In genomic region chr1:44750731-44751730, GRCm38 (mm10) we compare ENCODE assay signal across 9 mouse cellular contexts.
DNase-seq lines count a peak whose midpoint lies in the region; ATAC-seq and TF ChIP-seq lines count a peak whose summit lies in the region.
"Had no signal": no experiment of that assay in that cellular context is flagged by ENCODE, and none has a peak within 500 bp of the region (broad histone marks: within the 10 kb centered on the region; RNA-seq: fewer than 3 reads in every experiment).

No protein-coding gene starts in this region.

- no peak overlapping the region for H3K4me3 ChIP-seq in hindbrain, embryonic 10.5 days
- H3K4me3 ChIP-seq in hindbrain, postnatal 0 days (ENCODE audit: low read length), result no peak overlapping the region
- H3K4me3 ChIP-seq in lung, postnatal 0 days (ENCODE audit: low read depth, low read length), result no peak overlapping the region
- no peak overlapping the region for H3K4me3 ChIP-seq in forebrain, embryonic 13.5 days

- no peaks in the 10 kb centered on the region for H3K36me3 ChIP-seq in hindbrain, embryonic 10.5 days
- H3K36me3 ChIP-seq in hindbrain, postnatal 0 days (ENCODE audit: insufficient read depth, low read length), result no peaks in the 10 kb centered on the region
- no peaks in the 10 kb centered on the region for H3K36me3 ChIP-seq in lung, postnatal 0 days (ENCODE audit: insufficient read depth, low read length)
- H3K36me3 ChIP-seq in forebrain, embryonic 13.5 days (ENCODE audit: poor library complexity, severe bottlenecking), result no peaks in the 10 kb centered on the region

- 74% methylated on average over 5 of the region's 5 CpGs for WGBS in hindbrain, embryonic 10.5 days
- WGBS in hindbrain, postnatal 0 days, result 86% methylated on average over 5 of the region's 5 CpGs
- 54% methylated on average over 5 of the region's 5 CpGs for WGBS in lung, postnatal 0 days
- 91% methylated on average over 5 of the region's 5 CpGs for WGBS in forebrain, embryonic 13.5 days

- no peak for TF ChIP-seq CTCF in hindbrain, postnatal 0 days (IDR thresholded peaks at IDR 0.05; ENCODE audit: low read depth)
- TF ChIP-seq CTCF in lung, postnatal 0 days (IDR thresholded peaks at IDR 0.05), result no peak

- H3K9ac ChIP-seq in hindbrain, postnatal 0 days (replicated peaks; ENCODE audit: low read length), result no peak overlapping the region
- H3K9ac ChIP-seq in lung, postnatal 0 days (replicated peaks; ENCODE audit: low read depth), result no peak overlapping the region
- no peak overlapping the region for H3K9ac ChIP-seq in forebrain, embryonic 13.5 days

- DNase-seq in hindbrain, embryonic 10.5 days (ENCODE audit: low spot score), result no peak
- DNase-seq in hindbrain, postnatal 0 days (ENCODE audit: low spot score), result no peak
- DNase-seq in adipocyte (ENCODE audit: low spot score), result peak; percentile 95
- DNase-seq in embryo, embryonic 11 days, result peak; percentile 60
- DNase-seq in lung, postnatal 0 days (ENCODE audit: low spot score), result peak; percentile 50
- no peak for DNase-seq in layer of hippocampus, postnatal 10 days (ENCODE audit: low spot score in 2 of 2)
- DNase-seq: cerebellum, adult 11 months had no signal

- TF ChIP-seq EP300 in lung, postnatal 0 days (IDR thresholded peaks at IDR 0.05), result no peak

- H3K9me3 ChIP-seq in hindbrain, embryonic 10.5 days, result no peaks in the 10 kb centered on the region
- H3K9me3 ChIP-seq in hindbrain, postnatal 0 days (ENCODE audit: low read length), result no peaks in the 10 kb centered on the region
- H3K9me3 ChIP-seq in lung, postnatal 0 days (ENCODE audit: low read length), result no peaks in the 10 kb centered on the region
- H3K9me3 ChIP-seq in forebrain, embryonic 13.5 days (replicated peaks), result no peaks in the 10 kb centered on the region

- no peaks in the 10 kb centered on the region for H3K4me1 ChIP-seq in hindbrain, embryonic 10.5 days (replicated peaks)
- H3K4me1 ChIP-seq in hindbrain, postnatal 0 days (ENCODE audit: insufficient read depth, low read length), result no peaks in the 10 kb centered on the region
- H3K4me1 ChIP-seq in lung, postnatal 0 days (ENCODE audit: insufficient read depth, low read depth, low read length), result no peaks in the 10 kb centered on the region
- H3K4me1 ChIP-seq in forebrain, embryonic 13.5 days, result no peaks in the 10 kb centered on the region

- no peak for ATAC-seq in hindbrain, postnatal 0 days
- ATAC-seq in lung, postnatal 0 days, result no peak
- no peak for ATAC-seq in forebrain, embryonic 13.5 days
- ATAC-seq in granulocyte monocyte progenitor cell, adult 5-6 weeks (replicated peaks; ENCODE audit: poor library complexity, severe bottlenecking), result no peak

- H3K27me3 ChIP-seq in hindbrain, embryonic 10.5 days (ENCODE audit: insufficient read depth, poor library complexity, severe bottlenecking), result no peaks in the 10 kb centered on the region
- no peaks in the 10 kb centered on the region for H3K27me3 ChIP-seq in hindbrain, postnatal 0 days (ENCODE audit: insufficient read depth, low read length)
- no peaks in the 10 kb centered on the region for H3K27me3 ChIP-seq in lung, postnatal 0 days (replicated peaks; ENCODE audit: insufficient read depth, low read length)
- no peaks in the 10 kb centered on the region for H3K27me3 ChIP-seq in forebrain, embryonic 13.5 days

- H3K4me2 ChIP-seq in hindbrain, postnatal 0 days (ENCODE audit: low read depth, low read length), result no peak overlapping the region
- H3K4me2 ChIP-seq in lung, postnatal 0 days (replicated peaks; ENCODE audit: low read depth, low read length), result no peak overlapping the region
- no peak overlapping the region for H3K4me2 ChIP-seq in forebrain, embryonic 13.5 days

- H3K27ac ChIP-seq in hindbrain, embryonic 10.5 days, result peak overlapping the region; percentile 53
- no peak overlapping the region for H3K27ac ChIP-seq in hindbrain, postnatal 0 days
- H3K27ac ChIP-seq in lung, postnatal 0 days (ENCODE audit: low read length), result no peak overlapping the region; the same call in 1 of the 2 replicates
- H3K27ac ChIP-seq in forebrain, embryonic 13.5 days, result no peak overlapping the region

Comparison
In these comparisons a context has a peak if more than half of its experiments do, and no peak if none do; other contexts are left out.
1. DNase-seq: peak in adipocyte (single experiment), embryo, embryonic 11 days (single experiment) and lung, postnatal 0 days (single experiment); none in hindbrain, embryonic 10.5 days (single experiment), hindbrain, postnatal 0 days (single experiment) and layer of hippocampus, postnatal 10 days (0 of 2).